Mouse (Mus musculus) kidney, postnatal 10 days (tissue): ENCODE results near the gene Ube2cbp.
A peak's percentile ranks its signal among the peaks of the same experiment; 100 is the strongest.

Experiments used
- DNase-seq: peaks from one replicate; pipeline ENCODE4 v3.0.0; 2021; ENCODE audit warnings: mixed read lengths

Ube2cbp gene

GRCm38 (mm10) chr9:86464151-86465105 lies at the start of gene Ube2cbp:
TSS of gene Ube2cbp (minus strand) at chr9:86464950.
- DNase-seq: peak; percentile 93

GRCm38 (mm10) chr9:86514390-86514789 lies 49.6 kb upstream of the Ube2cbp start:
- DNase-seq: no peak

- DNase-seq: no peak
Observed at GRCm38 (mm10) chr9:86513733-86514132, 49.0 kb upstream of the Ube2cbp start.

GRCm38 (mm10) chr9:86507437-86507836 lies 42.7 kb upstream of the Ube2cbp start:
- DNase-seq: no peak

- no peak for DNase-seq
Observed at GRCm38 (mm10) chr9:86499083-86499482, 34.3 kb upstream of the Ube2cbp start.

GRCm38 (mm10) chr9:86496261-86496660 lies 31.5 kb upstream of the Ube2cbp start:
- no peak for DNase-seq

GRCm38 (mm10) chr9:86491740-86492139 lies 27.0 kb upstream of the Ube2cbp start:
- DNase-seq: no peak

- no peak for DNase-seq
Observed at GRCm38 (mm10) chr9:86482236-86482635, 17.5 kb upstream of the Ube2cbp start.

- peak; percentile 27 for DNase-seq
Observed at GRCm38 (mm10) chr9:86478414-86479093, 13.8 kb upstream of the Ube2cbp start.

GRCm38 (mm10) chr9:86476763-86477162 lies 12.0 kb upstream of the Ube2cbp start:
- no peak for DNase-seq

- DNase-seq: no peak
Observed at GRCm38 (mm10) chr9:86475956-86476355, 11.2 kb upstream of the Ube2cbp start.

GRCm38 (mm10) chr9:86466990-86467870 lies 2.5 kb upstream of the Ube2cbp start, which contains the start of gene Dop1a:
TSS of gene Dop1a (plus strand) at chr9:86467154.
- peak; percentile 96 for DNase-seq

- no peak for DNase-seq
Observed at GRCm38 (mm10) chr9:86453626-86454025, 11.1 kb downstream of the Ube2cbp start.

- peak; percentile 77 for DNase-seq
Observed at GRCm38 (mm10) chr9:86451617-86452016, 13.1 kb downstream of the Ube2cbp start.

- no peak for DNase-seq
Observed at GRCm38 (mm10) chr9:86451094-86451493, 13.7 kb downstream of the Ube2cbp start.

GRCm38 (mm10) chr9:86449581-86449980 lies 15.2 kb downstream of the Ube2cbp start:
- peak; percentile 88 for DNase-seq

- no peak for DNase-seq
Observed at GRCm38 (mm10) chr9:86447431-86447830, 17.3 kb downstream of the Ube2cbp start.

GRCm38 (mm10) chr9:86446847-86447246 lies 17.9 kb downstream of the Ube2cbp start:
- no peak for DNase-seq

GRCm38 (mm10) chr9:86442248-86442647 lies 22.5 kb downstream of the Ube2cbp start:
- no peak for DNase-seq

- no peak for DNase-seq
Observed at GRCm38 (mm10) chr9:86438337-86439009, 26.3 kb downstream of the Ube2cbp start.

- no peak for DNase-seq
Observed at GRCm38 (mm10) chr9:86436608-86437007, 28.1 kb downstream of the Ube2cbp start.

- no peak for DNase-seq
Observed at GRCm38 (mm10) chr9:86435510-86435909, 29.2 kb downstream of the Ube2cbp start.
